Mouse (Mus musculus) embryonic facial prominence, embryonic 13.5 days (tissue): ENCODE results near the gene Gm10217. TPM values are rescaled to one million over a fixed set of nuclear protein-coding genes. Genes with fewer than 3 reads are reported as not detected.

Experiments
- polyA plus RNA-seq: library from polyadenylated mRNA; unstranded; fragments of >200 nt; fragmentation: Nextera tagmentation; extraction: Ambion mirVana; gene quantifications from 2 replicates; pipeline ENCODE4 v1.2.1, GENCODE M21; 2015

Gm10217 gene
- polyA plus RNA-seq, 1 experiment from 2014 or later, result not detected

Other genes with a start within 250 kb of the Gm10217 start
- 1.0 and 1.1 TPM in 2 replicates for gene Fam155a, start 93.1 kb upstream of the Gm10217 start, polyA plus RNA-seq
- 6.0 and 7.0 TPM in 2 replicates for gene Lig4, start 113.4 kb downstream of the Gm10217 start, polyA plus RNA-seq
- gene Abhd13, start 113.5 kb downstream of the Gm10217 start, polyA plus RNA-seq, result 15.4 and 15.9 TPM in 2 replicates
- 0.10 and 0.27 TPM in 2 replicates for gene Tnfsf13b, start 142.2 kb downstream of the Gm10217 start, polyA plus RNA-seq